Mouse (Mus musculus) NIH3T3 (cell line): Measurements from ENCODE around the gene Cela3a.

Source experiments
- DNase-seq: peaks from one replicate; pipeline ENCODE4 v3.0.0-alpha.2; 2012; ENCODE audit warnings: low read depth

Gene Cela3a

DNA sequence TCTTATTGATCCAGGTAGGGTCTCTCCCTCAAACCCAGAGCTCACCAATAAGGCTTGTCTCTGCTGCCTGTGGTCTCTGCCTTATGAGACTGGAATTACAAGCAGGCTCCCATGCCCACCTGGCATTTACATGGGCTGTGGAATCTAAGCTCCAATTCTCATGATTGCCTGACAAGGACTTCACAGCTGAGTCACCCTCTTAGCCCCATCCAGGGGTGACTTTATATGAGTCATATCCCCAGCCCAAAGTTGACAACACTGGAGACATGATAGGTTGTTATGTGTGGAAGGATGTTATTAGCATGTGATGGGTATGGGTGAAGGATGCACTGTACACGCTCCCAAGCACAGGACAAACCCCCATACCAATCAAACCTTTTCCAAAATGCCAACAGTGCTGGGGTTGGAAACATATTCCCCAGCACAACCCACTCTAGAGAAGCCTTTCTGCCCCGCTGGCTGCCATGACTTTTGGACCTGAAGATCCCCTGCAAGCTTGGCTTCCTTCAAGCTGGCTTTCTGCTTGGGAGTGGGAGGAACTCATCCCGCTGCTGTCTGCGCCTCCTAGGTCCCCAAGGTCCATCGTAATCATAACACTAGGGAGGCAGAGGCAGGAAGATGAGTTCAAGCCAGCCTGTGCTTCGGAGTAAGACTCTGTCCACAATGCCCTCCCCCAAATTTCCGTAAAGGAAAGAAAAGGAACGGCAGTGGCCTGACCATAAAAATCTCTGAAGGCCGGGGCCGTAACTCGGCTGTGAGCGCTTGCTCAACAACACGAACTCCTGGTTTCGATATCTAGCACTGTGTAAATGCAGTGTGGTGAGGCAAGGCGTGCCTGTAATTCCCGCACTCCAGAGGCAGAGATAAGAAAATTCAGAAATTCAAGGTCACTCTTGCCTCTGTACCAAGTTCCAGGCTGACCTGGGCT, 37.7 kb downstream of the Cela3a start:
- no peak for DNase-seq

DNA sequence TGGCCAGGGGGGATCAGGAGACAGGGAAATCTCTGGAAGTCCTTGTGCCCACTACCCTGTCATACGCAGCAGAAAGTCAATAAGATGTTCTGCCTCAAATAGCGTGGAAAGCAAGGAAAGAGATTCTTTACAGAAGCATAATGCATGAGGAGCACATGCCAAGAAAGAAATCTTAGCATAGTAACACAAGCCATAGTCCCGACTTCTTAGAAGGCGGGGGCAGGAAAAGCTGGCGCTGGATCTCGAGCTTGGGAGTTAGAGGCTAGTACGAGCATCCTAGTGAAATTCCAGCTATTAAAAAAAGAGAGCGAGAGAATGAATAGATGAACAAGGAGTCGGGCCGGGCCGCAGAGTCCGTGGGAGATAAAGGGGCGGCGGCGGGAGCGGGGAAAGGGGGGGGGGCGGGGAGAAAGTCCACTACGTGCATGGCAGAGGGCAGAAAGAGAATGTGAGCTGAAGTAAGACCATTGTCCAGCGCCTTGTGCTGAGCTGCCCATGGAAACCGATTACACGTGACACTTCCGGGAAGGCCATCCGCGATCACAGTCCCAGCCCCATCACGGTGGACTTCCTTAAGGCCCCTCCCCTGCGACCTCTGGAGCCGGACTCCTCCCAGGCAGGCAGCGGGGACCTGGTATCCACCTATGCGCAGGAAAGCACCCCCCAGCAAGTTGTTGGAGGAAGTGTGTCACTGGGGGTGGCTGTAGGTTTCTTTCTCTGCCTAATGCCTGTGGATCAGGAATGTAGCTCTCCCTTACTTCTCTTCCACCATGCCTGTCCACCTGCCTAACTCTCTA, 39.4 kb downstream of the Cela3a start:
- DNase-seq = no peak

DNA sequence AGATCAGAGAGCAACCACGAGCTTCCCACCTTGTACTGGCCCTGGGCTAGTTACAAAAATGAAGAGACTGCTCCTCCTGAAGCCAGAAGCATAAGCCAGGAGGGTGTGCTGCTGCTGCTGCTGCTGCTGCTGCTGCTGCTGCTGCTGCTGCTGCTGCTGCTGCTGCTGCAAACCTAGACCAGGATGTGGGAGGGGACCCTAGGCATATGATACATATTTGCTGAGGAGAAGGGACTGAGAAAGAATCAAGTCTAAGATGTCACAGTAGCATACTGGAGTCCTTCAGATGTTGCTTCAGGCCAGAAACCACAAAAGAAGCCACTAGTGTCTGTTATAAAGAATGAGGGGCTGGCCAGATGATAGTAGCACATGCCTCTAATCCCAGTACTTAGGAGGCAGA, 41.4 kb downstream of the Cela3a start:
- no peak for DNase-seq

DNA sequence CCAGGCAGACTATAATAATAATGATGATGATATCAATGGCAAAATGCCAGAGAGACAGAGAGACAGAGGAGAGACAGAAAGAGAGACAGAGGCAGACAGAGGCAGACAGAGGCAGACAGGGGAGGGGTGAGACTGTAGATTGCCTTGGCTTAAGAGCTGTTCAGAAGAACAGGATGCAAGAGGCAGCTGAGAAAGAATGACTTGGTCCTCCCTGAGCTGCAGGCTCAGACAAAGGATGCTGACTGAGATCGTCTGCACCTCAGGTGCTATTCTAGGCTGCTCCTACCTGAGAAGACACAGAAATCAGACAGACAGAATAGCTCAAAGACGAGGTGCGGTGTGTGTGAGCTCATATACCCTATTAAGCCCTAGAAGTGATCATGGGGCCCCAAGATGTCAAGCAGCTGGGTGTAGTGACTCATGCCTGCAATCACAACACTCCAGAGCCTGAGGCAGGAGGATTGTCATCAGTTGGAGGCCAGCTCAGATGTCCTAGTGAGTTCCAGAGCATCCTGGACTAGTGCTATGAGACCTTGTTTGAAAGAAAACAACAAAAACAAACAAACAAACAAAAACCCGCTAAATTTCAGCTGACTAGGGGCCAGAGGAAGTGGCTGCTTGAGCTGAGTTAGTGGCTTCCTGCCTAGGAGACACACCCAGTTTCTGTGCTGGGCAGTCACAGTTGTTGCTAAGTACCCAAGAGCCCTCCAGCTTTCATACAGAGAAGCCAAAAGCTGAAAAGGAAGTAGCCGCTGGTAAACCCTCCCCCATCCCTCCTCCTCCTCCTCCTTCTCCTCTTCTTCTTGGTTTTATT, 42.1 kb downstream of the Cela3a start:
- peak; percentile 57 for DNase-seq

DNA sequence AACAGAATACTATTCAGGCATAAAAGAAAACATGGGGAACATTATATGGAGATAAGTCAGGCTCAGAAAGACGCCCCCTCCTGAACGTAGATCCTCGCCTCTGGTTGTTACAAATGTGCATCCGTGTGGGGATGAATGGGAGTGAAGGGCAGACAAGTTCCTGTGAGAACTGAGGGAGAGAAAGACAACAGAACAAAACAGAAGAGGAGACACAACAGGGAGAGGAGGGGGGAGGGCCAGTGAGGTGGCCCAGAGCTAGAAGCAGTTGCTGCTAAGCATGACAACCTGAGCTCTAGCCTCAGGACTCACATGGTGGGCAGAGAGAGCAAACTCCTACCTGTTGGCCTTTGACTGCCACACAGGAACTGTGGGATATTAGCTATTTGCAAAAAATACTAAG, 43.5 kb downstream of the Cela3a start:
- no peak for DNase-seq

DNA sequence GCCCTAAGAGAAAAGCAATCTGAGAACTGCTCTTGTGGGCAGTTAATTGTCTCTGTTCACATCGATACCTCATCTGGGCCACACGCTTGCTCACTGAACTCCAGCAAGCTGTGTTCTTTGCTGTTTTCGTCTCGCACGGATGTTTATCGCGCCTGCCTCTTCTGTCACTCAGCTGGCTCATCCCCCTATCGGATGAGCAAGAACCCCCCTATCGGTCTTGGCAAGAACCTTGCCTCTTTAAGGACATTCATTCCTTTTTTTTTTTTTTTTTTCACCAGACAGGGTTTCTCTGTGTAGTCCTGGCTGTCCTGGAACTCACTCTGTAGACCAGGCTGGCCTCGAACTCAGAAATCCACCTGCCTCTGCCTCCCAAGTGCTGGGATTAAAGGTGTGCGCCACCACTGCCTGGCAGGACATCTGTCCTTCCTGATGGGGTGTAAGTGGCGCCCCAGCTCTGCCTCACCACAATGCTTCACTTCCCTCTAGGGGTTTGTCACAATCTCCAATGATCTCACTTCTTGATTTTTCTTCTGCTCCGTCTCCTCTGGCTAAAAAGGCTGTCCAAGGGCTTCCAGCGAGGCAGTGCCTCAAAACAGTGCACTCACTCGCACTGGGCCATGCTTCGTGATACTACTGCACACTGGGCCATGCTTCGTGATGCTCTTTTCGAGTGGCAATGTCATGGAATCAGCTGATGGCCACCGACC, 44.1 kb downstream of the Cela3a start:
- DNase-seq = no peak

DNA sequence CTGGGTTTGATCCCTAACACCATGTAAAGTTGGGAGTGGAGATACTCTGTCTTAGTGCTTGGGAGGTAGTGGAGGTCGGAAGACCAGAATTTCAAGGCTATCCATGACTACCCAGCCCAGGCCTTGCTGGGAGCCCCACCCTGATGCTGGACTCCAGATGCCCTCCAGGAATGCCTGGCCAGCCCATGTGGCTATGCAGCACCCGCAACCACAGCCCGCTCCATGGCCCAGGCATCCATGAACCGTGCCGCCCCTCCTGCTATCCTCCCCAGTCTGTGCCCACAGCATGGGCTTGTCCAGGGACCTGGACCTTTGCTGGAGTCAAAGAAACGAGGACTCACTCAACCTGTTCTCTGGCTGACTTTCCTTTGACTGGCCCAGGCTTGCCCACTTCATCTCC, 44.8 kb downstream of the Cela3a start:
- no peak for DNase-seq

DNA sequence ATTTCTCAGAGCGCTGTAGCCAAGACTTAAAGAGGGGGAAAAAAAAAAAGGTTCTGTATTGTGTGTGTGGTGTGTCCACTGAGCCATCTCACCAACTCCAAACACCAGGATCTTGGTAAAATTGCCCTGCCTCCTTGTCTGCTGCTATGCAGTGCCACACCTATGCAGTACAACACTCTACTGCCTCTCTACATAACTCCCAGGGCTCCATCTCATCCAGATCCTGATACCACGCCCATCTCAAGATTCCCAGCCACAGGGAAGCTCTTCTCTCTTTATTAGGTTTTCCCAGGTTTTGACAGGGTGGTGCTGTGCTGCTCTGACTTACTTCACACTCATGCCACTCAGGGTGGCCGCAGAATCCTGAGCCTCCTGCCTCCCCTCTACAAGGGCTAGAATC, 48.6 kb downstream of the Cela3a start:
- no peak for DNase-seq

DNA sequence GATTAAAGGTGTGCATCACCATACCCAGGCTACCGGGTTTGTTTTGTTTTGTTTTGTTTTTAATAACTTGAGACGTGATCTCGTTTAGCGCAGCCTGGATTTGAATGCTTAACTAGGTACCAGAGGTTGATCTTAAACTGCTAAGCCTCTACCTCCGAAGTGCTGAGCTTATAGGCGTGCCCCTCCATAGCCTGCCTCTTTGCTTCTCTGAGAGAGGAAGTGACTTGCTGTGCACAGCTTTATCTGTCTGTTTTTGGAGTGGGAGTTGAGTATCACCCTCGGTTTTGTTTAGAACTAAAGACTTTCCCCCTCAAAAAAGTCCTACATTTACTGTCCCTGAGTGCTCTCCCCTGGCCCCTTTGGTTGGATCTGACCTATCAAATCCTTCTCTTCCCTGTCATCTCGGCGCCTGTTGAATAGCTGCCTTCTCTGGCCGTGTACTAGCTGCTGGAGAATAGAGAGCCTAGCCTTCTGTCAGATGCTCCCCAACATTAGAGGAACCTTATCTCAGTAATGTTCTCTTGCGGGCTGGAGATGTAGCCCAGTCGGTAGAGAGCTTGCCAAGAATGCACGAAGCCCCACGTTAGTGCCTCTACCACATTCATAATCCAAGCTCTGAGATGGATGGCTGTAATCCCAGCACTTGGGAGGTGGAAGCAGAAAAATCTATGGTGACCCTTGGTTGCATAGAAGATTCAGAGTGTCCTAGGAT, 51.1 kb downstream of the Cela3a start:
- DNase-seq = no peak

DNA sequence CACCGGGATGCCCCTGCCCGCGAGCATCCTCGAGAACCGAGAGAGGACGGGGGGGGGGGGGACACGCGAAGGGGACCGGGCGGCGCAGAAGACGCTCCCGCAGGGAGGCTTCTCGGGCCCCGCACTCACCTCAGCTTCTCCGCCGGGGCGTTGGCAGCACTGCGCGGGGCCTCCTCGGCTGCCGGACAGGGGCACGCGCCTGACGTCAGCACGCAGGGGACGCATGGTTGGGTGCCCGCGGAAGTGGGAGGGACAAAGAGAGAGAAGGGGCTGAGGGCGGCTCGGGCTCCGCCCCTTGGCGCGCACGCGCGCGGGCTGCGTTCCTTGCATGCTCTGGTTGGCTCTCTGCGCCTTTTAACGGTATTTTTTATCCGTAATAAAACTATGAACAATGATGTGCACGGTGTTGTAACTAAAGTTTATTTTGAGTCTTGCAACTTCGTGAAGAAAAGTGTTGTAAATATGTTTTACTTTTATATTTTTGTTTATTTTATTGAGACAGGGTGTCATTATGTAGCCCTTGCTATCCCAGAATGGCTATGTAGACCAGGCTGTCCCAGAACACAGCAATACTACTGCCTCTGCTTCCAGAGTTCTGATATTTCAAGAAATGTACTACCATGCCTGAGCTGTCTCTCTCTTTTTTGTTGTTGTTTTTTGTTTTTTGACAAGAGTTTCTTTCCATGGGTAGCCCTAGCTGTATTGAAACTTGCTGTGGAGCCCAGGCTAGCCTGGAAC, 51.9 kb downstream of the Cela3a start, which contains the start of gene Cdc42:
Cdc42 (minus strand) TSS at position 204 of the 738 bp plus-strand sequence.
- DNase-seq = peak; percentile 97

DNA sequence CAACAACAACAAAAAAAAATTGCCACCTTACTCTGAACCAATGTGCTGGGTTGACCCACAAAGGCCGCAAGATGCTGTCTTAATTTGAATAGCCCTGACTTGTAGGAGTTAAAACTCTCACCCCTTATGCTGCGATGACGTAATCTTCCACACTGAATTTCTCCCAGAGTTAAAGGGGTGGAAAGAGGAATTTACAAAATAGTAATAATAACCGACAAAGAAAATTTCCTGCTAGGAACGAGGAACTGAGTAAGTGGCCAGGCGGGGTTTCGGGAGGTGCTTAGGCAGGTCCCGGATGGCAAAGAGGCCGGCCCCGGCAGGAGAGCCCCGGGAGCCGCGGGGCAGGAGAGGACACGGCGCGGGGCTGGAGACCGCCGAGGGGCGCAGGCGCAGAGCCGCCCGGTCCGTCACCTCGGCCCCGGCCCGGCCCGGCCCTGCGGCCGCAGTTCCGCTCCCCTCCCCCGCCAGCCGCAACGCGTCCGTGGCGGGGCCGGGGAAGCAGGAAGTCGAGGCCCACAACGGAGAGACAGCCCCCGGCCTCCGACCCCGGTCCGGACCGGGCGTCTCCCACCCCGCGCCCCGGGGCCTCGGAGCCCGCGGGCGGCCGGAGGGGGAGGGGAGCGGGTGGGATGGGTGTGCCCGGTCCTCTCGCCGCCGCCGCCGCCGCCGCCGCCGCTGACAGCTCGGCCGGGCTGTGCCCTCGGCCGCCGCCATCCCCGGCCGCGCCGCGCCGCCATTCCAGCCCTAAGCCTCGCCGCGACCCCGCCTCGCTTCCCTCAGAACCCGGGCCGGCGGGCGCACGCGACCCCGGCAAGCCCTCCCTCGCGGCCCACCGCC, 52.7 kb downstream of the Cela3a start:
- peak; percentile 69 for DNase-seq
